Mouse (Mus musculus) embryo, embryonic 11.5 days (tissue): ENCODE measurements around the gene Itgb1.
A peak's percentile ranks its signal among the peaks of the same experiment; 100 is the strongest.

ENCODE experiments used
- DNase-seq: peaks from one replicate; pipeline ENCODE4 v3.0.0-alpha.2; 2012; ENCODE audit warnings: low read depth, low spot score

Gene Itgb1

DNA sequence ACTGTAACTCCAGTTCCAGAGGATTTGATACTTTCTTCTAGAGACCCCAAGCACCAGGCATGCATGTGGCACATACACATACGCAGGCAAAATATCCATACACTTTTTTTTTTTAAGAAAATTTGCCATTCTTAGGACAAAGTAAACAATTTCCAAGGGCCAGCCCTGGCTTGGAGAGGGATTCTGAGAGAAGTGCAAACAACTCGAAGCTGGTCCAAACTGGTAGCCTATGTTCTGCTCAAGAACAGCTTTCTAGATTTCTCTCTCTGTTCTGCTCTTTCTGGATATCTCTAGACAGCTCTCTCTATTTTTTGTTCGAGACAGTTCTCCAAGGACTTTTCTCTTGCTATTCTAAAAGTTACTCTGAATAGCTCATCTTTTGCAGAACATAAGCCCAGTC lies 3.5 kb upstream of the Itgb1 start:
- DNase-seq, result no peak

- DNase-seq, result peak; percentile 17
Observed at GRCm38 (mm10) chr8:128684609-128685506, 596 bp upstream of the Itgb1 start.

DNA sequence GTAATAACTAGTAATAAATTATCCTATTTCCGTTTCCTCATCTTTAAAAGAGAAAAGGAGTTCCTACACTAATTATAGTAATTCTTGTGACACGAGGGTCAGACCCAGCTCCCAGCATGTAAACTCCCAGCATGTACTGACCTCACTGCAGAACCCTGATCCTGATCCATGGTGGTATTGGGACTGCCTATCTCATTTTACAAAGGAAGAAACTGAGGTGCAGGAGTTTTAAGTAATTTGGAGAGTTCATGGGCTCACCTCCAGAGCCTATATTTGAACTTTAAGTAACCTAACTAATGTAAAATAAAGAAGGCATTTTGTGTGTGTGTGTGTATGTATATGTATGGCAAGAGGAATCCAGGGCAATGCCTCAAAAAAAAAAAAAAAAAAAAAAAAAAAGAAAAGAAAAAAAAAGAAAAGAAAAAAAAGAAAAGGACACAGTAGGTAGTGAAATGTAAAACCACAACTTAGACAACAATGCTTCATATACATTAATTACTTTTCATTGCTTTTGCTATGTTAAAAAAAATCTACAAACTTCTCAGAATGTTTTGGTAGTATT lies 1.1 kb downstream of the Itgb1 start:
- peak; percentile 9 for DNase-seq

- no peak for DNase-seq
Observed at GRCm38 (mm10) chr8:128688679-128689078, 3.2 kb downstream of the Itgb1 start.

GRCm38 (mm10) chr8:128690056-128690455 lies 4.6 kb downstream of the Itgb1 start:
- DNase-seq, result no peak

GRCm38 (mm10) chr8:128696701-128697397 lies 11.4 kb downstream of the Itgb1 start:
- no peak for DNase-seq

DNA sequence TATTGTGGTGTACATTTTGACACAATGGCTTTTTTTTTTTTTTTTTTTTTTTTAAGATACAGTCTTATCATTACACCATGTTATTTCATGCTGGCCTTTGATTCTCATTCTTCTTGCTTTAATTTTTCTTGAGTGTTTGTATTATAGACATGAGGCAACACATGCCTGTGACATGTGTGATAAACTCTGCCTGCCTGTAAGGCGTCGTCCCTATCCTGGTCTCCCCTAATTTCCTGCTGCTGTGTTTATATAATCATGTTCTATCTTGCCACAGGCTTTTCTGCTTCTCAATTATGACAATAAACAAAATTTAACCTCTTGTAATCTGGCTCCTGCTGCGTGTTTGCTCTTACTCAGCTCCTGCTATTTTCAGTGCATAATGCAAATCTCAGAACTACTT lies 12.5 kb downstream of the Itgb1 start:
- DNase-seq, result no peak

GRCm38 (mm10) chr8:128704376-128704775 lies 18.9 kb downstream of the Itgb1 start:
- no peak for DNase-seq

DNA sequence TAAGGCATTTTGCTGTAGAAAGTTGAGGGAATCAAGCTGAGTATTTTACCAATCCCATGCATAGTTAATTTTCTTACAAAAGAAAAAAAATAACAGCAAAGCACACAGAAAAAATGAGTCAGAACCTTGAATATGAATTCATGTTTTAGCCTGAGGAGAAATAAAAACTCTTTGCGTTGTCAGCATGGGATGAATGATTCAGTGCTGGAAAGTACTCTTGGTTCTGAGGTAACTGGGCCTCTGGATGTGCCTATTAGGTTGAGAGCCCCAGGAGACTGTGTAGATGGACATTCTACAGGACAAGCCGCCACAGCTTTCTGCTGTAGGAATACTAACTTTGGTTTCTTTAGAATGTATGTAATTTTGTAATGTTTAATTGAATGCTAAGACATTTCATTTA lies 19.4 kb downstream of the Itgb1 start:
- DNase-seq, result no peak

DNA sequence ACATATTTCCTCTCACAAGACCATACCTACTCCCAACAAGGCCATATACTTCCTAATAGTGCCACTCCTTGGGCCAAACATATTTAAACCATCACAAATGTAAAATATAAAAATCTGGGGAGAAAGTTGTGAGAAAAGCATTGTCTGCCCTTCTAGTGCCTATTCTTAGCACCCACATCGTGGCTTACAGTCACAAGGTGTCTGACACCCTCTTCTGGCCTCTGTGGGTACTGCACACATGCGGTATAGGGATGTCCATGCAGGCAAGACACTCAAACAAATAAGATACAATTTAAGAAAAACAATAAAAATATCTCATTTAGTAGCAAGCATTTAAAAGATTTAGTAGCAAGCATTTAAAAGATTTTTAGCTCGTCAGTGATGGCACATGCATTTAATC lies 23.8 kb downstream of the Itgb1 start:
- peak; percentile 54 for DNase-seq

- DNase-seq, result no peak
Observed at GRCm38 (mm10) chr8:128716184-128716583, 30.7 kb downstream of the Itgb1 start.

GRCm38 (mm10) chr8:128724819-128725218 lies 39.4 kb downstream of the Itgb1 start:
- DNase-seq, result peak; percentile 11

GRCm38 (mm10) chr8:128727213-128727612 lies 41.8 kb downstream of the Itgb1 start:
- no peak for DNase-seq

- no peak for DNase-seq
Observed at GRCm38 (mm10) chr8:128732254-128732653, 46.8 kb downstream of the Itgb1 start.

DNA sequence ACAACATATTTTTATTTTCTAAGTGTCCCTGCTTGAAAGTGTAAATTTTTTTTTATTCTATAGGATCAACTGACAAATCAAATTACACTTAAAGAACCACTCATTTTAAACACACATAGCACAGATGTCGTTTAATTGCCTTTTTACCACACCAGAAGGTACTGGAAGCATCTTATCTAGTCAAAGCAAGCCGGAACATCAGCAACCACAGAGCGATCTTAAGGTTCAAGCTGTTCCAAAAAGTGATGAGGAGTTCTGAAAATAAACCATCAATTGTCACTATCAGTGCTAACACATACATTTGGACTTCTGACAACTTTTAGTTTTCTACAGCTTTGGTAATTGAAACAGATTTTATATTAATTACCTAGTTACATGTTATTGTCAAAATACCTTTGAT lies 48.7 kb downstream of the Itgb1 start:
- no peak for DNase-seq

DNA sequence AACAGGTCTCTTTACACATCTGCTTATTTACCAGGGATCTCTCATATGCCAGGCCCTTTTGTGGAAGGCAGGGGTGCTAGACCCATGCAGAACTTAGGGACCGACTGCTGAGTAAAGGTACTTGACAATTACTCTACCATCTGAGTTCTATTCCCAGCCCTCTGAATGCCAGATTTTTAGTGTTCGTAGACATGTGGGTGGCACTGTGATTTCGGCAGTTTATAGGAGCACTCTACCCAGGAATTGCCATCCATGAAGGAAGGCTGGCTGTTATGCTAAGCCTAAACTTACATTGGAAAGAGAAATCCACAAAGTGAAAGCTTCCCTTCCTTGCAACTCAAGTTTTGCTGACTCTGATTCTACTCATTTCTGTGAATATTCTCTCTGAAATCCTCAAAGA lies 50.2 kb downstream of the Itgb1 start:
- DNase-seq, result no peak
